Mouse (Mus musculus) layer of hippocampus, adult 6 months (tissue): ENCODE data around the gene Olfr825. TPM values are rescaled to one million over a fixed set of nuclear protein-coding genes. Genes with fewer than 3 reads are reported as not detected.

Experiments used
- long read RNA-seq, 2 experiments: library from polyadenylated mRNA; unstranded; transcript quantifications; one replicate each; pipeline ENCODE4 v2.0.0; 2019 to 2020
- polyA plus RNA-seq: library from polyadenylated mRNA; unstranded; fragments of <200 nt; fragmentation: Nextera tagmentation; gene quantifications from 2 replicates; pipeline ENCODE4 v1.2.3, GENCODE M21; 2021

Gene Olfr825
- polyA plus RNA-seq: not detected in 2 replicates
- long read RNA-seq, experiment 1: 0 reads
- long read RNA-seq, experiment 2: 0 reads

GRCm38 (mm10) chr10:130166666-130167065 is at the start of gene Olfr825:
Olfr825 (minus strand) TSS chr10:130166766.

GRCm38 (mm10) chr10:130214303-130214702 is 47.7 kb upstream of the Olfr825 start, which contains the start of gene Olfr827:
Olfr827 (minus strand) TSS chr10:130214403.

GRCm38 (mm10) chr10:130184086-130184485 is 17.5 kb upstream of the Olfr825 start, which contains the start of gene Olfr826:
Olfr826 (minus strand) TSS chr10:130184186.

GRCm38 (mm10) chr10:130129900-130130299 is 36.7 kb downstream of the Olfr825 start, which contains the start of gene Olfr824:
Olfr824 (minus strand) TSS chr10:130130000.

DNA sequence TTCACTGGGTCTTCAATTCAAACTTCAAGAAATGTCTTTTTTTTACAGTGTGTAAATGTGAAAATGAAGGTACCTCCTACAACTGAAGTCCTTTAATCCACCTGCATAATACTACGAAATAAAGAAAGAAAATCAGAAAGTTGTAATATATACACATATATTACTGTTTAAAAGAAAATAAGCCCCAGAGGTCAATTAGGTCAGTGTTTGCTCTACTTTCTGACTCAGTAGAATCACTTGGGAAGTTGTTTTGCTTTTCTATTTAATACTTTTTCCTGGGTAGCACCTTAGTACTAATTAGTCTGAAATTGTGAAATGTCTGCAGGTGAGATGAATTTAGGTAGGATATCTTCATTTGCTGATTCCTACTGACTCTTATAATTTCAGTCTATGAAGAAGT is 51.3 kb downstream of the Olfr825 start, which contains the start of gene Olfr823:
Olfr823 (minus strand) TSS at position 101 of the 400 bp plus-strand sequence.

Other genes starting within 250 kb of the Olfr825 start
- not detected in 2 replicates for gene Olfr818, start 217.7 kb downstream of the Olfr825 start, polyA plus RNA-seq
- not detected in 2 replicates for gene Olfr819, start 199.5 kb downstream of the Olfr825 start, polyA plus RNA-seq
- gene Olfr247, start 190.6 kb downstream of the Olfr825 start, polyA plus RNA-seq: not detected in 2 replicates
- not detected in 2 replicates for gene Gm10310, start 181.7 kb downstream of the Olfr825 start, polyA plus RNA-seq
- not detected in 2 replicates for gene Olfr820, start 154.1 kb downstream of the Olfr825 start, polyA plus RNA-seq
- gene Olfr821, start 136.4 kb downstream of the Olfr825 start, polyA plus RNA-seq: not detected in 2 replicates
- not detected in 2 replicates for gene Olfr822, start 95.6 kb downstream of the Olfr825 start, polyA plus RNA-seq
- gene Olfr823, start 51.4 kb downstream of the Olfr825 start, polyA plus RNA-seq: not detected in 2 replicates
- gene Olfr824, start 36.8 kb downstream of the Olfr825 start, polyA plus RNA-seq: not detected in 2 replicates
- not detected in 2 replicates for gene Olfr826, start 17.4 kb upstream of the Olfr825 start, polyA plus RNA-seq
- gene Olfr827, start 47.6 kb upstream of the Olfr825 start, polyA plus RNA-seq: not detected in 2 replicates
- gene Neurod4, start 113.5 kb upstream of the Olfr825 start, polyA plus RNA-seq: 0.06 and 0.09 TPM in 2 replicates
- gene Tespa1, start 156.1 kb upstream of the Olfr825 start, polyA plus RNA-seq: 0.09 TPM in 1 of 2 replicates, not detected in the other
- 0.01 TPM in 1 of 2 replicates, not detected in the other for gene Vmn2r84, start 227.6 kb upstream of the Olfr825 start, polyA plus RNA-seq